Mouse (Mus musculus) megakaryocyte progenitor cell, adult 5-6 weeks (primary cell): Measurements from ENCODE around the gene Slc11a2. TPM values are rescaled to one million over a fixed set of nuclear protein-coding genes. Genes with fewer than 3 reads are reported as not detected.
"Not testable (repeated sequence)": the region's sequence is repeated elsewhere in the genome, so short reads cannot be mapped to it uniquely, and the experiment has no call there.

Experiments
- ATAC-seq: replicated peaks from 2 replicates; pipeline ENCODE4 v1.8.0; 2016; ENCODE audit warnings: mild to moderate bottlenecking, moderate TSS enrichment, inconsistent platforms; ENCODE audit not compliant: poor library complexity
- total RNA-seq, 2 experiments: library from RNA; stranded (forward) in 1 of 2; stranded (reverse) in 1 of 2; fragments of 157-497, 149-512 nt in 1 of 2; fragments of 200-1000 nt in 1 of 2; gene quantifications; 2 replicates each; pipeline versions ENCODE4 v1.2.3 to v1.2.4; 2015 to 2017

Gene Slc11a2
- total RNA-seq, 2 experiments from 2014 or later, result 12.0 to 14.6 TPM

GRCm38 (mm10) chr15:100355876-100356275 is 69.0 kb downstream of the Slc11a2 start:
- ATAC-seq, result no peak

GRCm38 (mm10) chr15:100353399-100353798 is 71.5 kb downstream of the Slc11a2 start:
- ATAC-seq, result 0 out of 2 replicates have a peak, but pooled peaks have one; percentile 23

- no peak for ATAC-seq
These were observed 72.1 kb downstream of the Slc11a2 start, which contains the start of the genes Methig1 and Mettl7a2 for GRCm38 (mm10) chr15:100352711-100353250. TSS of gene Methig1 (plus strand) at chr15:100353149. TSS of gene Mettl7a2 (plus strand) at chr15:100353200.

GRCm38 (mm10) chr15:100351501-100352060 is 73.3 kb downstream of the Slc11a2 start:
- no peak for ATAC-seq

- ATAC-seq, result no peak
These were observed 75.4 kb downstream of the Slc11a2 start for GRCm38 (mm10) chr15:100349496-100349895.

- ATAC-seq, result no peak
These were observed 78.1 kb downstream of the Slc11a2 start for GRCm38 (mm10) chr15:100346761-100347160.

- no peak for ATAC-seq
These were observed 79.4 kb downstream of the Slc11a2 start for GRCm38 (mm10) chr15:100345484-100345883.

- not testable (repeated sequence) for ATAC-seq
These were observed 83.4 kb downstream of the Slc11a2 start for GRCm38 (mm10) chr15:100341314-100341980.

Other genes starting within 250 kb of the Slc11a2 start
- gene Atf1, start 197.3 kb downstream of the Slc11a2 start, total RNA-seq (2015), result 92.3 and 95.8 TPM in 2 replicates
- gene Atf1, start 197.3 kb downstream of the Slc11a2 start, total RNA-seq (2017), result 65.7 and 80.7 TPM in 2 replicates
- gene Tmprss12, start 144.2 kb downstream of the Slc11a2 start, total RNA-seq (2015), result not detected in 2 replicates
- not detected in 2 replicates for gene Tmprss12, start 144.2 kb downstream of the Slc11a2 start, total RNA-seq (2017)
- gene Mettl7a1, start 120.9 kb downstream of the Slc11a2 start, total RNA-seq (2015), result 15.0 and 17.7 TPM in 2 replicates
- 49.5 and 63.2 TPM in 2 replicates for gene Mettl7a1, start 120.9 kb downstream of the Slc11a2 start, total RNA-seq (2017)
- gene Mettl7a3, start 90.1 kb downstream of the Slc11a2 start, total RNA-seq (2015), result not detected in 2 replicates
- gene Mettl7a3, start 90.1 kb downstream of the Slc11a2 start, total RNA-seq (2017), result 0.10 TPM in 1 of 2 replicates, not detected in the other
- not detected in 2 replicates for gene Methig1, start 71.9 kb downstream of the Slc11a2 start, total RNA-seq (2015)
- gene Methig1, start 71.9 kb downstream of the Slc11a2 start, total RNA-seq (2017), result not detected in 2 replicates
- not detected in 2 replicates for gene Mettl7a2, start 71.9 kb downstream of the Slc11a2 start, total RNA-seq (2015)
- not detected in 2 replicates for gene Mettl7a2, start 71.9 kb downstream of the Slc11a2 start, total RNA-seq (2017)
- gene Higd1c, start 60.5 kb downstream of the Slc11a2 start, total RNA-seq (2015), result not detected in 2 replicates
- not detected in 2 replicates for gene Higd1c, start 60.5 kb downstream of the Slc11a2 start, total RNA-seq (2017)
- gene Gm5475, start 2.9 kb downstream of the Slc11a2 start, total RNA-seq (2015), result not detected in 2 replicates
- gene Gm5475, start 2.9 kb downstream of the Slc11a2 start, total RNA-seq (2017), result not detected in 2 replicates
- gene Letmd1, start 44.0 kb upstream of the Slc11a2 start, total RNA-seq (2015), result 35.7 and 37.2 TPM in 2 replicates
- gene Letmd1, start 44.0 kb upstream of the Slc11a2 start, total RNA-seq (2017), result 22.0 and 22.2 TPM in 2 replicates
- 1.5 and 1.6 TPM in 2 replicates for gene Csrnp2, start 70.4 kb upstream of the Slc11a2 start, total RNA-seq (2015)
- gene Csrnp2, start 70.4 kb upstream of the Slc11a2 start, total RNA-seq (2017), result 1.7 and 2.7 TPM in 2 replicates
- gene Tfcp2, start 126.9 kb upstream of the Slc11a2 start, total RNA-seq (2015), result 4.7 and 5.8 TPM in 2 replicates
- gene Tfcp2, start 126.9 kb upstream of the Slc11a2 start, total RNA-seq (2017), result 6.0 and 9.2 TPM in 2 replicates
- 0.02 and 0.49 TPM in 2 replicates for gene Pou6f1, start 174.9 kb upstream of the Slc11a2 start, total RNA-seq (2015)
- gene Pou6f1, start 174.9 kb upstream of the Slc11a2 start, total RNA-seq (2017), result 0.78 TPM in 1 of 2 replicates, not detected in the other
- gene Dazap2, start 190.3 kb upstream of the Slc11a2 start, total RNA-seq (2015), result 334 and 357 TPM in 2 replicates
- 136 and 150 TPM in 2 replicates for gene Dazap2, start 190.3 kb upstream of the Slc11a2 start, total RNA-seq (2017)
- gene Smagp, start 211.9 kb upstream of the Slc11a2 start, total RNA-seq (2015), result 0.64 and 1.1 TPM in 2 replicates
- gene Smagp, start 211.9 kb upstream of the Slc11a2 start, total RNA-seq (2017), result 0.71 TPM in 1 of 2 replicates, not detected in the other
- 129 and 133 TPM in 2 replicates for gene Bin2, start 244.5 kb upstream of the Slc11a2 start, total RNA-seq (2015)
- gene Bin2, start 244.5 kb upstream of the Slc11a2 start, total RNA-seq (2017), result 98.9 and 105 TPM in 2 replicates